Mouse (Mus musculus) testis, adult 2 months (tissue): ENCODE data around the gene Tenm3.

ENCODE experiments used
- CTCF ChIP-seq: fragments of 200-500 bp; IDR thresholded peaks from 2 replicates; pipeline ENCODE4 v1.5.1; 2012; ENCODE audit warnings: low read depth, mild to moderate bottlenecking, inconsistent platforms, low read length, moderate library complexity; ENCODE audit not compliant: control insufficient read depth, insufficient read depth, insufficient replicate concordance
- POLR2A ChIP-seq: fragments of 200-500 bp; IDR thresholded peaks from 2 replicates; pipeline ENCODE4 v1.6.1; 2012; ENCODE audit warnings: low read depth, mild to moderate bottlenecking, inconsistent platforms, low read length, moderate library complexity; ENCODE audit not compliant: control insufficient read depth

DNA sequence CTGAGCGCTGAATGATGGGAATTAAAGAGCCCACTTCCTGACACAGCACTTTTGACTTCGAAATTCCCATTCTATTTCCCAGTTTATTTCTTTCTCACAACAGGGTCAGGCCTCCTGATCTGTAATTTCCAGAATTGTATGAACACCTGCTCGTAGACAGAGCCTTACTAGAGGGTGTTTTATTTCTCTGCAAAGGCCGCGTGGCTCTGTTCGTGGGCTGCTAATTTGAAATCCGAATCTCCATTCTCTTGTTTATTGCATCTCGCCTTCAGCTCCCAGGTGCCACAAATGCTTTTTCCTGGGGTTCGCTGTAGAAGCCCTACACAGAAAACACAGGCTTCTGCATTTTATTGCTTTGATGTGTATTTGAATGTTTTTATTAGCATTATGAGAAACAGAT is 612.4 kb downstream of the Tenm3 start:
- TF ChIP-seq CTCF, result no peak
- TF ChIP-seq POLR2A, result no peak
